Mouse (Mus musculus) MEL (cell line): ENCODE results near the gene Fhl2.

Experiments
- CTCF ChIP-seq, 3 experiments: IDR thresholded peaks in 2 of 3; conservative IDR thresholded peaks in 1 of 3; 2 replicates each; pipeline ENCODE4 v1.5.1; 2011 to 2012; ENCODE audit warnings: low read length in 3 of 3, low read depth in 2 of 3, mild to moderate bottlenecking in 2 of 3, improper control_type of control experiment in 1 of 3, inconsistent platforms in 1 of 3, mixed read lengths in 1 of 3, moderate library complexity in 1 of 3; ENCODE audit not compliant: control insufficient read depth in 1 of 3, insufficient read depth in 1 of 3, poor library complexity in 1 of 3, severe bottlenecking in 1 of 3
- E2F4 ChIP-seq: IDR thresholded peaks from 2 replicates; pipeline ENCODE4 v1.6.1; 2011; ENCODE audit warnings: low read depth, low read length, improper control_type of control experiment, borderline replicate concordance
- GATA1 ChIP-seq: IDR thresholded peaks from 2 replicates; pipeline ENCODE4 v1.6.1; 2011; ENCODE audit warnings: low read depth, low read length, improper control_type of control experiment
- HCFC1 ChIP-seq: IDR thresholded peaks from 2 replicates; pipeline ENCODE4 v1.6.1; 2012; ENCODE audit warnings: low read depth, mild to moderate bottlenecking, inconsistent platforms, low read length, improper control_type of control experiment, moderate library complexity
- MAZ ChIP-seq: IDR thresholded peaks from 2 replicates; pipeline ENCODE4 v1.6.1; 2012; ENCODE audit warnings: low read depth, mild to moderate bottlenecking, inconsistent platforms, low read length, improper control_type of control experiment
- MXI1 ChIP-seq: IDR thresholded peaks from 2 replicates; pipeline ENCODE4 v1.6.1; 2011; ENCODE audit warnings: mild to moderate bottlenecking, low read depth, low read length, improper control_type of control experiment
- MYB ChIP-seq: IDR thresholded peaks from 2 replicates; pipeline ENCODE4 v1.6.1; 2011; ENCODE audit warnings: mild to moderate bottlenecking, low read depth, low read length, improper control_type of control experiment
- POLR2A ChIP-seq, 2 experiments: IDR thresholded peaks; 2 replicates each; pipeline ENCODE4 v1.6.1; 2011 to 2012; ENCODE audit warnings: low read length in 2 of 2, mild to moderate bottlenecking in 2 of 2, control low read depth in 1 of 2, improper control_type of control experiment in 1 of 2, low read depth in 1 of 2, moderate library complexity in 1 of 2; ENCODE audit not compliant: control insufficient read depth in 1 of 2, insufficient read depth in 1 of 2, poor library complexity in 1 of 2
- POLR2AphosphoS5 ChIP-seq: IDR thresholded peaks from 2 replicates; pipeline ENCODE4 v1.6.1; 2012; ENCODE audit warnings: low read depth, borderline replicate concordance, mild to moderate bottlenecking, inconsistent platforms, low read length, moderate library complexity, mixed read lengths
- TBP ChIP-seq: IDR thresholded peaks from 2 replicates; pipeline ENCODE4 v1.8.0; 2011; ENCODE audit warnings: low read depth, low read length, improper control_type of control experiment
- ZC3H11A ChIP-seq: IDR thresholded peaks from 2 replicates; pipeline ENCODE4 v1.6.1; 2012; ENCODE audit warnings: low read depth, mild to moderate bottlenecking, inconsistent platforms, low read length, improper control_type of control experiment
- ZKSCAN1 ChIP-seq: IDR thresholded peaks from 2 replicates; pipeline ENCODE4 v1.6.1; 2012; ENCODE audit warnings: low read depth, mild to moderate bottlenecking, inconsistent platforms, low read length, improper control_type of control experiment, moderate library complexity
- ZNF384 ChIP-seq: IDR thresholded peaks from 2 replicates; pipeline ENCODE4 v1.6.1; 2012; ENCODE audit warnings: low read depth, mild to moderate bottlenecking, inconsistent platforms, low read length, improper control_type of control experiment

DNA sequence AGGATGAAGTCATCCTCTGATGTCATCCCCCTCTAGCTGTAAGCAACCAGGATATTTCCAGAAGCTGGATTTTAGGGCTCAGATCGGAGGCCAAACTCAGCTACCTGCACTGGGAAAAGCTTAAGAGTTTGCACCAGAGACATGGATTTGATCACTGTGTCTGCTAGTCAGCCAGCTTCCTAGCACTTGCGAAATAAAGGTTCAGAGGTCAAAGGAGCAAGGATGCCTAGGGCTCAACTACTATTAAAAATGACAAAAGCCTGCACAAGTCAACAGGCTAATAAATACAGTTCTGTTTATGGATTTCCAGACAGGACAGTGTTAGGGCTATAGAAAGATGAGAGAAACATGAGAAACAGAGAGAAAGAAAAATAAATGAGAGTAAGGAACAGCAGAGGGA lies 38.9 kb downstream of the Fhl2 start:
- TF ChIP-seq POLR2AphosphoS5 (no peak), POLR2A (IDR thresholded peaks at IDR 0.05; ENCODE audit: control insufficient read depth in 1 of 2, insufficient read depth in 1 of 2, low read depth in 1 of 2, low read length in 2 of 2, poor library complexity in 1 of 2) (no peak), CTCF (IDR thresholded peaks at IDR 0.05 in 2 of 3, conservative IDR thresholded peaks at IDR 0.05 in 1 of 3; ENCODE audit: control insufficient read depth in 1 of 3, insufficient read depth in 1 of 3, low read depth in 2 of 3, low read length in 3 of 3, poor library complexity in 1 of 3, severe bottlenecking in 1 of 3) (no peak), GATA1 (no peak), MYB (no peak), ZC3H11A (no peak), HCFC1 (no peak), ZNF384 (no peak), TBP (no peak), ZKSCAN1 (no peak), MXI1 (no peak), E2F4 (no peak), MAZ (no peak)
